Mouse (Mus musculus): ENCODE measurements at regions not wholly inside any gene's neighbourhood (a gene's known extent, or its start where the extent isn't known, plus 50 kb on each side); places are given as distances from the start of the nearest gene placed in this dataset.

DNA sequence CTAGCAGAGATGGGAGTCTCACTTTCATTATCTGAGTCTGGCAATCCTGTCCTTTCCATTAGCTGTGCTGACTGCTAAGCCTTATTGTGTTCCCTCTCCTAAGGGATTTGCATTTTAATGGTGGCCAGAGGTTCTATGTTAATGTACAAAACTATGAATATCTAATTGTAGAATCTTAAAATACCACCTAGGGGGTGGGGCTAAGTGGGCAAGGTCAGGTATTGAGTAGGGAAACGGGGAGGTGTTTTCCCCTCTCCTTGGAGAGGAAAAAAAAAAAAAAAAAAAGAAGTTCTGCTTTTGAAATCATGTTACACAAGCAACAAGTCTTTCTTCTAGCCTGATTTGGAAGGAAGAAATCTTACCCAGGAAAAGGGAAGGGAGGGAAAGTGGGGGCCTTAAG, 106.7 kb upstream of the Gm4791 start:
- WGBS, result 50% methylated on average over 1 of the region's 1 CpGs
- Histone ChIP-seq H3K4me1 (replicated peaks; ENCODE audit: control insufficient read depth, insufficient read depth, low read length) (no peaks in the 10 kb centered on the region), H3K36me3 (replicated peaks; ENCODE audit: control insufficient read depth, insufficient read depth) (no peaks in the 10 kb centered on the region), H3K4me3 (replicated peaks; ENCODE audit: low read length) (no peak overlapping the region), H3K9me3 (ENCODE audit: control insufficient read depth, low read length) (no peaks in the 10 kb centered on the region), H3K27me3 (ENCODE audit: control insufficient read depth, insufficient read depth, low read length) (no peaks in the 10 kb centered on the region), H3K27ac (no peak overlapping the region), H3K4me2 (replicated peaks) (no peak overlapping the region), H3K9ac (no peak overlapping the region)
- no peak for DNase-seq (ENCODE audit: low spot score)
- ATAC-seq (ENCODE audit: low FRiP score), result no peak

- no peaks in the 10 kb centered on the region for H3K36me3 ChIP-seq (replicated peaks; ENCODE audit: control insufficient read depth, insufficient read depth)
- H3K4me3 ChIP-seq (replicated peaks; ENCODE audit: low read length), result no peak overlapping the region
- 62% methylated on average over 4 of the region's 4 CpGs for WGBS
- DNase-seq (ENCODE audit: low spot score), result no peak
- no peaks in the 10 kb centered on the region for H3K9me3 ChIP-seq (ENCODE audit: control insufficient read depth, low read length)
- H3K4me2 ChIP-seq (replicated peaks), result no peak overlapping the region
- H3K27me3 ChIP-seq (ENCODE audit: control insufficient read depth, insufficient read depth, low read length), result no peaks in the 10 kb centered on the region
- no peak for ATAC-seq (ENCODE audit: low FRiP score)
- no peak overlapping the region for H3K9ac ChIP-seq
- no peaks in the 10 kb centered on the region for H3K4me1 ChIP-seq (replicated peaks; ENCODE audit: control insufficient read depth, insufficient read depth, low read length)
- H3K27ac ChIP-seq, result no peak overlapping the region
Measured at GRCm38 (mm10) chr9:46889933-46890662, 108.4 kb upstream of the Gm4791 start.

DNA sequence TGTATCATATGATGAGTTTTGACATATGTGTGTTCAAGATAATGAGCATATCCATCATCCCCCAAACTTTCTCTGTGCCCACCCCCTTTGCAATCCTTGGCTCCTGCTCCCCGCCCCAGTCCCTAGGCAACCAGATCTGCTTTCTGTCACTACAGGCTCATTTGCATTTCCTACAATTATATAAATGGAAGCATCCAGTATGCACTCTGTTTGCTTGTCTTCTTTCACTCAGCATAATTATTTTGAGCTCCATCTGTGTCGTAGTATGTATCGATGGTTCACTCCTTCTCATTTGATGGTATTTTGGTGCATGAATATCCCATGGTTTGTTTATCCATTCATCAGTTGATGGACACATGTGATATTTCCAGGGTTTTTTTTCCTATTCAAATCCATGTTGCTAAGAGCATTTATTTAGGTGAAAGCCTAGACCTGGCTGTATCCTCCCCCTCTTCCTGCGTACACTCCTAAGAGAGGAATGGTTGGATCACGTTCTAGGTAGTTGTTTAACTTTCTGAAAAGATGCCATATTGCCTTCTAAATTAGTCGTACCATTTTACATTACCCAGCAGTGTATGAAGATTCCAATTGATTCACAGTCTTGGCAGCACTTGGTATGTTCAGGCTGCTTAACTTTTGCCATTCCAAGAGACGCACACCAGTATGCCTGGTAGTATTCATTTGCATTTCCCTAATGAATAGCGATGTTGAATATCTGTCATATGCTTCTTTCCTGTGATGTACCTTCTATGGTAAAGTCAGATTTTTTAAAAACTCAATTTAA, 127.1 kb upstream of the Gm4791 start:
- Histone ChIP-seq H3K4me3 (replicated peaks; ENCODE audit: low read length) (no peak overlapping the region), H3K4me1 (replicated peaks; ENCODE audit: control insufficient read depth, insufficient read depth, low read length) (no peaks in the 10 kb centered on the region), H3K9ac (no peak overlapping the region), H3K36me3 (replicated peaks; ENCODE audit: control insufficient read depth, insufficient read depth) (no peaks in the 10 kb centered on the region), H3K27me3 (ENCODE audit: control insufficient read depth, insufficient read depth, low read length) (no peaks in the 10 kb centered on the region), H3K4me2 (replicated peaks) (no peak overlapping the region), H3K27ac (no peak overlapping the region), H3K9me3 (ENCODE audit: control insufficient read depth, low read length) (no peaks in the 10 kb centered on the region)
- WGBS, result 58% methylated on average over 8 of the region's 8 CpGs
- ATAC-seq (ENCODE audit: low FRiP score) (no peak), DNase-seq (ENCODE audit: low spot score) (no peak)

- Histone ChIP-seq H3K9me3 (ENCODE audit: control insufficient read depth, low read length) (no peaks in the 10 kb centered on the region), H3K4me3 (replicated peaks; ENCODE audit: low read length) (no peak overlapping the region), H3K4me2 (replicated peaks) (no peak overlapping the region), H3K4me1 (replicated peaks; ENCODE audit: control insufficient read depth, insufficient read depth, low read length) (peaks cover 11% of the 10 kb centered on the region; the same call in 1 of the 2 replicates), H3K36me3 (replicated peaks; ENCODE audit: control insufficient read depth, insufficient read depth) (no peaks in the 10 kb centered on the region), H3K9ac (no peak overlapping the region), H3K27me3 (ENCODE audit: control insufficient read depth, insufficient read depth, low read length) (no peaks in the 10 kb centered on the region), H3K27ac (peak overlapping the region; percentile 35; the same call in 1 of the 2 replicates)
- WGBS, result 18% methylated on average over 4 of the region's 4 CpGs
- ATAC-seq (ENCODE audit: low FRiP score) (no peak), DNase-seq (ENCODE audit: low spot score) (peak; percentile 71)
Measured at GRCm38 (mm10) chr9:46863934-46864333, 134.6 kb upstream of the Gm4791 start.

- WGBS, result 97% methylated on average over 13 of the region's 13 CpGs
- no peak overlapping the region for H3K9ac ChIP-seq
- no peaks in the 10 kb centered on the region for H3K36me3 ChIP-seq (replicated peaks; ENCODE audit: control insufficient read depth, insufficient read depth)
- ATAC-seq (ENCODE audit: low FRiP score) (no peak), DNase-seq (ENCODE audit: low spot score) (no peak)
- no peak overlapping the region for H3K4me3 ChIP-seq (replicated peaks; ENCODE audit: low read length)
- H3K27ac ChIP-seq, result no peak overlapping the region
- H3K9me3 ChIP-seq (ENCODE audit: control insufficient read depth, low read length), result no peaks in the 10 kb centered on the region
- no peak overlapping the region for H3K4me2 ChIP-seq (replicated peaks)
- no peaks in the 10 kb centered on the region for H3K4me1 ChIP-seq (replicated peaks; ENCODE audit: control insufficient read depth, insufficient read depth, low read length)
- H3K27me3 ChIP-seq (ENCODE audit: control insufficient read depth, insufficient read depth, low read length), result no peaks in the 10 kb centered on the region
Measured at GRCm38 (mm10) chr9:46851753-46852152, 146.8 kb upstream of the Gm4791 start.

GRCm38 (mm10) chr9:46851336-46851735, 147.2 kb upstream of the Gm4791 start:
- no peak overlapping the region for H3K4me2 ChIP-seq (replicated peaks)
- no peak overlapping the region for H3K27ac ChIP-seq
- no peaks in the 10 kb centered on the region for H3K4me1 ChIP-seq (replicated peaks; ENCODE audit: control insufficient read depth, insufficient read depth, low read length)
- H3K27me3 ChIP-seq (ENCODE audit: control insufficient read depth, insufficient read depth, low read length), result no peaks in the 10 kb centered on the region
- no peaks in the 10 kb centered on the region for H3K36me3 ChIP-seq (replicated peaks; ENCODE audit: control insufficient read depth, insufficient read depth)
- no peak overlapping the region for H3K4me3 ChIP-seq (replicated peaks; ENCODE audit: low read length)
- H3K9me3 ChIP-seq (ENCODE audit: control insufficient read depth, low read length), result no peaks in the 10 kb centered on the region
- DNase-seq (ENCODE audit: low spot score), result no peak
- H3K9ac ChIP-seq, result no peak overlapping the region
- no peak for ATAC-seq (ENCODE audit: low FRiP score)
- 64% methylated on average over 10 of the region's 10 CpGs for WGBS

- DNase-seq (ENCODE audit: low spot score) (peak; percentile 63), ATAC-seq (ENCODE audit: low FRiP score) (no peak; the same call in 1 of the 2 replicates)
- 0 out of 2 replicates have a peak, but pooled peaks cover 3% of the 10 kb centered on the region for H3K4me1 ChIP-seq (replicated peaks; ENCODE audit: control insufficient read depth, insufficient read depth, low read length)
- no peak overlapping the region for H3K27ac ChIP-seq
- 58% methylated on average over 3 of the region's 3 CpGs for WGBS
- no peaks in the 10 kb centered on the region for H3K9me3 ChIP-seq (ENCODE audit: control insufficient read depth, low read length)
- H3K9ac ChIP-seq, result no peak overlapping the region
- no peak overlapping the region for H3K4me2 ChIP-seq (replicated peaks)
- no peaks in the 10 kb centered on the region for H3K36me3 ChIP-seq (replicated peaks; ENCODE audit: control insufficient read depth, insufficient read depth)
- H3K4me3 ChIP-seq (replicated peaks; ENCODE audit: low read length), result no peak overlapping the region
- H3K27me3 ChIP-seq (ENCODE audit: control insufficient read depth, insufficient read depth, low read length), result no peaks in the 10 kb centered on the region
Measured at GRCm38 (mm10) chr9:46845276-46845675, 153.3 kb upstream of the Gm4791 start.

- Histone ChIP-seq H3K36me3 (replicated peaks; ENCODE audit: control insufficient read depth, insufficient read depth) (no peaks in the 10 kb centered on the region), H3K27me3 (ENCODE audit: control insufficient read depth, insufficient read depth, low read length) (no peaks in the 10 kb centered on the region), H3K9me3 (ENCODE audit: control insufficient read depth, low read length) (no peaks in the 10 kb centered on the region), H3K27ac (no peak overlapping the region), H3K9ac (no peak overlapping the region), H3K4me3 (replicated peaks; ENCODE audit: low read length) (no peak overlapping the region), H3K4me1 (replicated peaks; ENCODE audit: control insufficient read depth, insufficient read depth, low read length) (0 out of 2 replicates have a peak, but pooled peaks cover 3% of the 10 kb centered on the region), H3K4me2 (replicated peaks) (no peak overlapping the region)
- WGBS, result 62% methylated on average over 7 of the region's 7 CpGs
- no peak for ATAC-seq (ENCODE audit: low FRiP score)
- DNase-seq (ENCODE audit: low spot score), result no peak
Measured at GRCm38 (mm10) chr9:46843781-46844180, 154.8 kb upstream of the Gm4791 start.

GRCm38 (mm10) chr9:46841571-46841970, 157.0 kb upstream of the Gm4791 start:
- H3K4me2 ChIP-seq (replicated peaks), result no peak overlapping the region
- ATAC-seq (ENCODE audit: low FRiP score), result no peak
- DNase-seq (ENCODE audit: low spot score), result no peak
- no peaks in the 10 kb centered on the region for H3K36me3 ChIP-seq (replicated peaks; ENCODE audit: control insufficient read depth, insufficient read depth)
- H3K27me3 ChIP-seq (ENCODE audit: control insufficient read depth, insufficient read depth, low read length), result no peaks in the 10 kb centered on the region
- no peak overlapping the region for H3K9ac ChIP-seq
- WGBS, result 74% methylated on average over 6 of the region's 6 CpGs
- H3K9me3 ChIP-seq (ENCODE audit: control insufficient read depth, low read length), result no peaks in the 10 kb centered on the region
- 0 out of 2 replicates have a peak, but pooled peaks cover 3% of the 10 kb centered on the region for H3K4me1 ChIP-seq (replicated peaks; ENCODE audit: control insufficient read depth, insufficient read depth, low read length)
- no peak overlapping the region for H3K27ac ChIP-seq
- H3K4me3 ChIP-seq (replicated peaks; ENCODE audit: low read length), result no peak overlapping the region
